Mouse (Mus musculus) 416B (cell line): ENCODE data around the gene Samhd1.

Experiments used
- DNase-seq: peaks from one replicate; pipeline ENCODE4 v3.0.0; 2011; ENCODE audit warnings: low read depth

Samhd1 gene

GRCm38 (mm10) chr2:157099532-157100318, 35.3 kb downstream of the Samhd1 start:
- peak; percentile 52 for DNase-seq

GRCm38 (mm10) chr2:157095005-157095755, 39.9 kb downstream of the Samhd1 start:
- peak; percentile 68 for DNase-seq

GRCm38 (mm10) chr2:157092024-157092423, 43.0 kb downstream of the Samhd1 start:
- no peak for DNase-seq

- DNase-seq = no peak
Observed at GRCm38 (mm10) chr2:157087536-157088317, 47.3 kb downstream of the Samhd1 start.

GRCm38 (mm10) chr2:157086796-157087195, 48.3 kb downstream of the Samhd1 start, which contains the start of gene Tldc2:
TSS of gene Tldc2 (plus strand) at chr2:157087055.
- no peak for DNase-seq

GRCm38 (mm10) chr2:157084831-157085585, 50.1 kb downstream of the Samhd1 start:
- no peak for DNase-seq

GRCm38 (mm10) chr2:157081960-157082359, 53.1 kb downstream of the Samhd1 start:
- DNase-seq = no peak

- no peak for DNase-seq
Observed at GRCm38 (mm10) chr2:157081331-157081730, 53.7 kb downstream of the Samhd1 start.

- no peak for DNase-seq
Observed at GRCm38 (mm10) chr2:157079701-157080180, 55.3 kb downstream of the Samhd1 start.

- no peak for DNase-seq
Observed at GRCm38 (mm10) chr2:157078793-157079700, 56.0 kb downstream of the Samhd1 start, which contains the start of gene Soga1. TSS of gene Soga1 (minus strand) at chr2:157079254.

GRCm38 (mm10) chr2:157078059-157078792, 56.8 kb downstream of the Samhd1 start:
- no peak for DNase-seq

GRCm38 (mm10) chr2:157077641-157078058, 57.4 kb downstream of the Samhd1 start:
- DNase-seq = no peak

- no peak for DNase-seq
Observed at GRCm38 (mm10) chr2:157077160-157077559, 57.9 kb downstream of the Samhd1 start.

GRCm38 (mm10) chr2:157076585-157076984, 58.5 kb downstream of the Samhd1 start:
- no peak for DNase-seq

GRCm38 (mm10) chr2:157075685-157076084, 59.4 kb downstream of the Samhd1 start:
- no peak for DNase-seq

- DNase-seq = no peak
Observed at GRCm38 (mm10) chr2:157075226-157075625, 59.8 kb downstream of the Samhd1 start.

- no peak for DNase-seq
Observed at GRCm38 (mm10) chr2:157074772-157075171, 60.3 kb downstream of the Samhd1 start.

GRCm38 (mm10) chr2:157074186-157074724, 60.8 kb downstream of the Samhd1 start:
- DNase-seq = no peak

GRCm38 (mm10) chr2:157073378-157074052, 61.5 kb downstream of the Samhd1 start:
- peak; percentile 54 for DNase-seq
